Mouse (Mus musculus): Measurements from ENCODE around the gene Gm17490.
"Not testable (repeated sequence)": the region's sequence is repeated elsewhere in the genome, so short reads cannot be mapped to it uniquely, and the experiment has no call there.

Gm17490 gene

DNA sequence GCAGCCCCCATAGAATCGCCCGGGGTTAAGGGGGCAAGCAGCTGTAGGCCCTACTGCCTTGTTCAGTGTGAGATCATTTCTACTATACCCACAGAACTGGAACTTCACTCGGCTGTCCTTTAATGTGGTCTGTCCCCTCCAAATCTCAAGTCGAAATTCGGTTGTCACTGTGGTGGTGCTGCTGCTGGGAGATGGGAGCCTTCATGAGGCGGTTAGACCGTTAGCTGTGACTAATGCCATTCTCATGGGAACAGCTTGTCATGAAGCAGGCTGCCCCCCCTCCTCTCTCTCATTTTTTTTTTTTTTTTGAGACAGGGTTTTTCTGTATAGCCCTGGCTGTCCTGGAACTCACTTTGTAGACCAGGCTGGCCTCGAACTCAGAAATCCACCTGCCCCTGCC lies 2.9 kb downstream of the Gm17490 start:
- no peak for DNase-seq

GRCm38 (mm10) chr2:11619598-11619997 lies 6.5 kb downstream of the Gm17490 start:
- no peak for DNase-seq

- no peak for DNase-seq
Observed at GRCm38 (mm10) chr2:11616846-11617245, 9.2 kb downstream of the Gm17490 start.

- not testable (repeated sequence) for DNase-seq
Observed at GRCm38 (mm10) chr2:11612939-11613338, 13.1 kb downstream of the Gm17490 start.

GRCm38 (mm10) chr2:11606718-11607117 lies 19.3 kb downstream of the Gm17490 start:
- not testable (repeated sequence) for DNase-seq

- no peak for DNase-seq
Observed at GRCm38 (mm10) chr2:11604911-11605310, 21.2 kb downstream of the Gm17490 start.

GRCm38 (mm10) chr2:11604053-11604452 lies 22.0 kb downstream of the Gm17490 start, which contains the start of gene Rbm17:
Rbm17 (minus strand) TSS chr2:11604153.
- DNase-seq: no peak

GRCm38 (mm10) chr2:11602506-11603489 lies 23.3 kb downstream of the Gm17490 start:
- peak; percentile 93 for DNase-seq

GRCm38 (mm10) chr2:11601795-11602194 lies 24.3 kb downstream of the Gm17490 start:
- no peak for DNase-seq

DNA sequence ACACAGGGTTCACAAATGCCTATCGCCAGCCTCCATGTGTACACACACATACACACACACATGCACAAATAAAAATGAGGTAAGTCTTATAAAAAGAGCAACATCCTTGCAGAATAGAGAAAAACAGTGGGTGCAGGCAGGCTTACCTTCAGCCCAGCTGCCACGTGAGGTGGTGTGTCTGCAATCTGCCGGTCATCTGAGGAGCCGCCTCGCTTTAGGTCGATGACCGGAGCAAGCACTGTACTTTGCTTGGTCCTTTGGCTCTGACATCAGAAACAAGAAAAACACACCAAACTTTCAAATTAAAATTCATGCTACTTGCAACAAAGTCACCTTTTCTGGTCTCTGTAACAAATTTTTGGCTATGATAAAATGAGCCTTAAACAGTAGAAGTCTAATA lies 28.2 kb downstream of the Gm17490 start:
- peak; percentile 35 for DNase-seq

DNA sequence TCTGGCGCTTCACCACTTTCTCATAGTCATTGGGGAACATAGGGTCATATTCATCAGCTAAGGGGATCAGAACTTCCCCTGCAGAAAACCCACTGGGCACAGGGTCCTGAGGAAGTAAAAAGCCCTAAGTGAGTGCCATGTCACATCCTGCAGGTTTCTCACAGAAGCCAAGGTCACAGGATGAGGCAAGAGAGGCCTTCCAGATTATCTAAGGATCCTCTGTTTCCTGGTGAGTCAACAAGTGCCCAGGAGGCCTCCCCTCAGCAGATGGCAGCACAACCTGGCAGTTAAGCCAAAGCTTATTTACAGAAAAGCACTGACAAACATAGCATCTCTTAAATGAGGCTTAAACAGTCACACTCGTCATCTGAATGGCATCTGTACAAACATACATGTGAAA lies 29.4 kb downstream of the Gm17490 start:
- DNase-seq: no peak

GRCm38 (mm10) chr2:11587996-11588395 lies 38.1 kb downstream of the Gm17490 start:
- DNase-seq: no peak

GRCm38 (mm10) chr2:11579399-11579798 lies 46.7 kb downstream of the Gm17490 start:
- DNase-seq: no peak

DNA sequence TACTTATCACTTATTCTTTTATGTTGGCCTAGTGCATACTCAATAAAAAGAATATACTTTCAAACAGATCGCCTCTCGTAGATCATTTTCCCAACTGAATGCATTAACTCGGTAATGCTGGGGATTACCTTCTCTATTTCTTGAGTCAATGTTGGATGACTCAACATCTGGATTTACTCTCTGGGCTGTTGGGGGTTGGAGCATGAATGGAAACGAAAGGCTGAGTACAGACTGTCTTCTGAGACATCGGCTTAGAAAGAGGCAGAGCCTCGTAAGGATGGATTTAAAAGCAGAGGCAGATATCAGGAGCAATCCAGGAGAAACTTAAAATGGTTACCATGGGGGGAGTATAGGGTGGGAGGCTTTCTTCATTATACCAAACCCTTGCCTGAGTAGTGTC lies 47.9 kb downstream of the Gm17490 start:
- no peak for DNase-seq

All from kidney, adult 11 months (tissue).